Mouse (Mus musculus) cerebellum, postnatal 10 days (tissue): ENCODE results near the gene Actr8.
A peak's percentile ranks its signal among the peaks of the same experiment; 100 is the strongest.

Experiments used
- DNase-seq, 2 experiments: peaks; one replicate each; pipeline ENCODE4 v3.0.0; 2021; ENCODE audit warnings: mixed read lengths in 2 of 2

The Actr8 gene

DNA sequence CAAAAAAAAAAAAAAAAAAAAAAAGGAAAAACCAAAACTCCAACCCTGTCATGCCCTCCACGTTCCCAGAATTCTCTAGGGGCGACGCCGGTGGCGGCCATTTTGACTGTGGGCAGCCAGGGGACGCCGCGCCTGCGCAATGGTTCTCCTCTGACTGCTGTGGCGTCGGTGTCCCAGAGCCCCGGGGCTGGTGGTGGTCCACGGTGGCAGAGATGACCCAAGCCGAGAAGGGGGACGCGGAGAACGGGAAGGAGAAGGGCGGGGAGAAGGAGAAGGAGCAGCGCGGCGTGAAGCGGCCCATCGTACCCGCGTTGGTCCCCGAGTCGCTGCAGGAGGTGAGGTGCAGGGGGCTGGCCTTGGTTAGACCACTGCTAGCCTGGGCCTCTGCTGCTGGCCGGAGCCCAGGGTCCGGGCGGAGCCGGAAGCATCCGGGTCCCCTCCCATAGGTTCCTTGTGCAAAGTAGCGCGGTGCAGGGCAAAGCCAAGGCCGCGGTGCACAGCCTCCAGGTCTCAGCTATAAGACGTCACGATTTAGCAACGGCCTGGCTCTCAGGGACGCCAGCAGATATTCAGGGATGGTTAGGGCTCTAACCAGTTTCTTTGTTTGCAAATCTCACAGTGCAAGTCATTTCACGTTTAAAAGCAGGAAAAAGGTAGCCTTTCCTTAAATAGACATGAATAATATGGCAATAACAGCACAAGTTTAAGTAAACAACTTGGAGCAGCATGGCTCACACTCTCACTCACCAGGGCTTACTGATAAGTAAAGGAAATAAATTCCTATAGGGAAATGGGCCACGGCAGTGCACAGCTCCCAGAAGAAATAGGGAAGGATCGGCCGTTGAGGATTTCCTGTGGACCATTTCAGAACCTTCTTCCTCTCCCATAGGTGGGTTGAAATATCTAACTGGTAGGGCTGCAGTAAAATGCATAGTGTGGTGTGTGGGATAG is at the start of gene Actr8:
Actr8 (plus strand) TSS at position 84 of the 951 bp plus-strand sequence.
- peak; percentile 98 for DNase-seq

DNA sequence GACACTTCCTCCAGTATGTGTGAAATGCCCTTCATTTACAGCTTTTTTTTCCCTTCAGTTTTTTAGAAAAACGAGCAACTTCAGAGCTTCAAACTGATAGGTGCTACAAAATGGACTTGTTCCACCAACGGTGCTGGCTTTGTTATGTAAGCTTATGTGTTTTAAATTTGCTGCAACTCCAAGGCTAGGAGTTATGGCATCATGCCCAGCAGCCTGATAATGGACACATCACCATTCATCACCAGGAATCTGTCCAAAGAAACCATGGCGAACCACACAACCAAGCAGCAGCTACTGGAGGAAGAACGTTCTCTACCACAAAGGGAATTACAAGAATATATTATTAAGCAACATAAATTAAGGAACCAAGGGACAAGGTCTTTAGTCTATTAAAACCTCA is 49.2 kb upstream of the Actr8 start:
- peak in 1 of 2 experiments; percentile 11 for DNase-seq

DNA sequence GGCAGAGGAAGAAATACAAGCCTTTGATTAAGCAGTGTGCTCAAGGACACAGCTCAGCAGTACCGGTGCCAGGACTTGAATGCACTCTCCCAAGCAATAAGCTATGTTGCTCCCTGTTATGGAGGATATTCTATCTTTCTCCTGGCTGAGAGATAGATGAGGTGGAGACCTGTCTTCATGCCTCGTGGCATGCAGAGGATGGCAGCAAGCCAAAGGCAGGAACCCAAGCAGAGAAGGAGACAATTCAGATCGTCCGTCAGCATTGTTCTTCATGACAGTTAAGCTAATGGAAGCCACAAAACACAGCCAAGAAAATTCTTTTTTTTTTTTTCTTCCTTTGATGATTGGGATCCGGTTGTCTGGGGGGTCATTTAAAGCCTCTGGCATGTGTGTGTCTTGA is 42.6 kb upstream of the Actr8 start:
- DNase-seq = peak; percentile 76 to 78

DNA sequence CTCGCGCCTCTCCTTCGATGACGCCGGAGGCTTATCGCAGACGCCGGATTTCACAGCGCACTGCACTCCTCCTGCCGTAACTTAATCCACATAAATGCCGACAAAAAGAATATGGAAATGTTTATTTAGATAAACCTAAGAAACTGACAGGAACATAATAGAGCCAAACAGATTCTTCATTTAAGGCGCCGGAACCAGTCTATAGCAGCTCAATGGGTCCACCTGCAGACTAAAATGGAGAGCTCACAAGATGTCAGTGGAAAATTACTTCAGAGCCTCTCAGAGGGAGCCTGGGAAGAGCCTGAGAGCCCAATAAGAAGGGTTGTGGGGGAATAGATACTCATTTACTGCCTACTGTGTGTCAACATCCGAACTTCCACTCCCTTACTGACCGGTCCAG is 40.7 kb upstream of the Actr8 start:
- peak; percentile 48 to 66 for DNase-seq

DNA sequence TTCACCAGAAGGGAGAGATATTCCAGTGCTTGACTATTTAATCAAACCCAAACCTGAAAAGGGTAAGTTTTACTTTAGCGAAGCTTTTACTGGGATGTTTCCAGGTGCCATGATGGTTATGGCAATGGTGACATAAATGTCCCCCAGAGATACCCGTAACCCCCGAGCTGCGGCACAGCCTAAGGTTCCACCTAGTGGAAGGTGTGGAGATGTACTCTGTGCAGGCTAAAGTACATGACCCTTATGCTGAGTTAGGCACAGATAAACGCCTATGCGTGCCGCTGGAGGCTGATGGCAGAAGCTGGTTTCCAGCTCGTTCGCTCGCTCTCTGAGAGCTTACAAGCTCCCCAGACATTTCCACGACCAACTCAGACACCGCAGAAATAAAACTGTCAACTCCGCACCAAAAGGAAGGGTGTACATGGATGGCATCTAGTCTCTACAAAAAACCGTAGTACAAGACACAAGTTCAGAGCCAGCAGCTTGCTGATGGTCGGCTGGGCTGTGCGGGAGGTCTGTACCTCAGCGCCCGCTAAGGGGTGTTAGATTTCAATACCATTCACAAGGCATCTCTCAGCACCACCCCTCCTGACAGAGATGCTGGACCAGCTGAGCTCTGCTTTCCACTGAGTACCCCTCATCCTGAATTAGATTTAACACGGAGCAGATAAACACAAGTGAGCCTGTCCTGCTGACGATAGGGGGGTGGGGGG is 38.4 kb upstream of the Actr8 start:
- peak; percentile 9 to 20 for DNase-seq

- peak; percentile 14 to 16 for DNase-seq
These were observed 37.8 kb upstream of the Actr8 start for GRCm38 (mm10) chr14:29940313-29940812.

DNA sequence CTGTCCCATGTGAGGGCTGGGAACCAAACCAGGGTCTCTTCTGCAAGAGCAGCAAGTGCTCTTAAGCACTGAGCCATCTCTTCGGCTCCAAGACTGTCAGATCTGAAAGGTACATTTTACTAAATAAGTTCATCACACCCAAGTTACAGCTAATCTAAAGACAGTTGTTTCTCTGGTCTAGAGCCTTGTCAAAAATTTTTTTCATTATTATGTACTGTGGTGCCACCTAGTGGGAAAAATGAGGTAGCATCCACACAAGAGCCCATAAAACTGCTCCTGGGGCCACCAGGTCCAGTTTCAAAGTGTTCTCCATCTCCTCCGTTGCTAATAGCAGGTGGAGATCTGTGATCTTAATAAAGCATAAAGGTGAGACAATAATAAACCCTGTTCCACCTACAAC is 37.3 kb upstream of the Actr8 start:
- peak; percentile 70 to 77 for DNase-seq

- no peak for DNase-seq
These were observed 31.3 kb upstream of the Actr8 start for GRCm38 (mm10) chr14:29946761-29947309.

DNA sequence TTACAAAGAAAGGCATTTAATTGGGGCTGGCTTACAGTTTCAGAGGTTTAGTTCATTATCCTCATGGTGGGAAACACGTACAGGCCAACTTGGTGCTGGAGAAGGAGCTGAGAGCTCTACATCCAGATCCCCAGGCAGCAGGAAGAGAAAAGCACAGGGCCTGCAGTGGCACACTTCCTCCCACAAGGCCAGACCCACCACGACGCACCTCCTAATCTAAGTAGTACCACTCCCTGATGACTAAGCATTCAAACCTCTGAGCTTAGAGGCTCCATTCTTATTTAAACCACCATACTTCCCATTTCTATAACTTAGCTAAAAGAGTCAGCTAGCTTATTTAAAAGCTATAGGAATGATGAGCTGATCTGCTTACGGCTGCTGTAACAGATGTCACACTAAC is 27.3 kb upstream of the Actr8 start:
- no peak for DNase-seq

DNA sequence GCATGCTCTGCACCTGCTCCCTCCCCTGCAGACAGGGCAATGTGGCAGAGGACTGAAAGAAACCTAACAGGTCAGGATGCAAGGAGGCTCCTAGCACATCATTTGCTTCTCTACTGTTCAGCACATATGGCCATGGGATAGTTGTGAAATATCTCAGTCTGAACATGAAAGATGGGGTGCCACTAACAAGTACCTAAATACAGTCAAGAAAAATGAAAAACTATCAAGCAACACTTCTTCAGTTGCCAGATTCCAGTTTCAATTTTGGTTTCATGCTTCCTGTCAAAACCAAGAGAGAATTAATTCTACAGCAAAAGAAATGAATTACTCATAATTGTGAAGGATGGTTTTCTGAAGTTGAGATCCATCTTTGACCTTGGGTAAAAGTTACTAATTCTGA is 20.7 kb upstream of the Actr8 start:
- DNase-seq = no peak

GRCm38 (mm10) chr14:29967611-29968010 is 10.5 kb upstream of the Actr8 start:
- no peak for DNase-seq

DNA sequence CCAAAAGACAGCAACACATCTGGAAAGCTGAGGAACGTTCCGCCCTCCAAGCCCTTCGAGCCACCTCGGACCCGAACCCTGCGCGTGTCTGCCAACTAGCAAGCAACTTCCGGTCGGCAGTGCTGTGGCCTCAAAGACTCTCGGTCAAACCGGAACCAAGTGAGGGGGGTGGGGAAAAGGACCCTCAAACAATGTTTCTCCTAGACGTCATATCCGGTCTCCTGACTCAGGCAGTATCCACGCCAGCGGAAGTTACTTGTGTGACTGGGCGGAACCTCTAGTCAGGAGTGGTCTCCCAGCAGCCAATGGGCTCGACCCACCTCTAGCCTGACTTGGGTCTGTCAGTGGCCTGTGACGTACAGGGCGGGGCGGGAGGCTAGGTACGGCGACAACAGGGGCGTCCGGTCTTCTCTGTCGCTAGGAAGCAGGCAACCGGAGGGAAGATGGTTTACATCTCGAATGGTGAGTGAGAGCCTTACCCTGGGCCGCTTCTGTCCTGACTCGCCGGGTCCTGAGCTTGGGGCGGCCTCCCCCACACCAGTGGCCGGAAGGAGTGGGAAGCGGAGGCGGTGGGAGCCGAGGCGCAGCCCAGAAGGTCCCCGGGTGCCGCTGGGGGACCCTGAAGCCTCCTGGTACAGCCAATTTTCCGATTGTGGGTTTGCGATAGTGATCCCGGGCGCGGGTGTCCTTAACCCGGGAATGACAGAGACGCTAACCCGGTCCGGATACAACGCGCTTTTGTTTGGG is 9.9 kb upstream of the Actr8 start, which contains the start of gene Selenok:
Selenok (plus strand) TSS at position 234 of the 747 bp plus-strand sequence.
- peak; percentile 98 to 99 for DNase-seq

- no peak for DNase-seq
These were observed 6.7 kb upstream of the Actr8 start for GRCm38 (mm10) chr14:29971446-29971845.

DNA sequence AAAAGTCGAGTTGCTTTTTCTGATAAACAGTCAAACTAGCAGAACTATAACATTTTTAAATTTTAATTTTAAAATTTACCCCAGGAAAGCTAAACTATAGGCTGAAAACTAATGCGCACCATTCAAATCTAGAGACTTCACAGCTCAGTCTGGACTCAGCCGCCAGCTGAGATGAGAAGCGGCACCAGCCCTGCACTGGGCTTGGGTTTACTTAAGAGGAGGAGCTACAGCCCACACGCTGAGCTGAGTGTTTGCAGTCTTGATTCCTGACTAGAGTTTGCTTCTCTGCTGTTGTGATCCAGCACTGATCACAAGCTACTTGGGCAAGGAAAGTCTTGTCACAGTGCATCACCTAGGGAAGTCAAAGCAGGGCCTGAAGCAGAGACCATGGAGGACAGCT is 6.1 kb upstream of the Actr8 start:
- DNase-seq = no peak

- DNase-seq = no peak
These were observed 1.2 kb upstream of the Actr8 start for GRCm38 (mm10) chr14:29976927-29977326.

- peak; percentile 42 to 52 for DNase-seq
These were observed 2.5 kb downstream of the Actr8 start for GRCm38 (mm10) chr14:29980447-29981205.

DNA sequence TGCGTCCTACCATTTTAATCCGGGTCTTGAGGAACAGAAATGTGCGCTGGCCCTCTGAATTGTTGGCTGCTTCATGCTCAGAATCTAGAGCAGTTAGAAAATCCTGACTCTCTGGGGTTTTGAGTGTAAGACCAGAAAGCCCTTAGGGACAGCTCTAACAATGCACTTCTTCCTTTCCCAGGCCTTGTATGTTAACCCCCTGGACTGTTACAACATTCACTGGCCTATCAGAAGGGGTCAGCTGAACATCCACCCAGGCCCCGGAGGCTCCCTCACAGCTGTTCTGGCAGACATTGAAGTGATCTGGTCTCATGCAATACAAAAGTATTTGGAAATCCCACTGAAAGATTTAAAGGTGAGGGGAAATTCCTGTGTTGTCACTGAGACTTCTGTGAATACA is 8.0 kb downstream of the Actr8 start:
- DNase-seq = no peak

DNA sequence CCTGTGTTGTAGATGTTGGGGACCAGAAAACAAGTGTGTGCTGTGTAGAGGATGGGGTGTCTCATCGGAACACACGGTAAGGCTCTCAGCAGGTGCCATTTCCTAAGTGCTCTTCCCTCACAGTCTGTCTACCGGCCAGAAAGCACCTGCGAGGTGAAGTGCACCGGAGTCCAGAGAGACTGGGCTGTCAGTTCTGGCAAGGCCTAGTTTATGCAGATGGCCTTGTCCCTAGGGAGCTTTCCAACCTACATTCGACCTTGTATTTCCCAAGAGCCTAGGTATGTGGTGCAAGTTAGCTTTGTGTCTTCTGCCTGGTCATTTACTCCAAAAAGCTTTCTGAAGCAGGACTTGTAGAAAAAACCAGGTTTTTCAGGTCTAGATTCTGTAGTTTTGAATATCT is 9.1 kb downstream of the Actr8 start:
- peak in 1 of 2 experiments; percentile 29 for DNase-seq

GRCm38 (mm10) chr14:29987739-29988138 is 9.6 kb downstream of the Actr8 start:
- DNase-seq = no peak

GRCm38 (mm10) chr14:29988337-29988736 is 10.2 kb downstream of the Actr8 start:
- no peak for DNase-seq

DNA sequence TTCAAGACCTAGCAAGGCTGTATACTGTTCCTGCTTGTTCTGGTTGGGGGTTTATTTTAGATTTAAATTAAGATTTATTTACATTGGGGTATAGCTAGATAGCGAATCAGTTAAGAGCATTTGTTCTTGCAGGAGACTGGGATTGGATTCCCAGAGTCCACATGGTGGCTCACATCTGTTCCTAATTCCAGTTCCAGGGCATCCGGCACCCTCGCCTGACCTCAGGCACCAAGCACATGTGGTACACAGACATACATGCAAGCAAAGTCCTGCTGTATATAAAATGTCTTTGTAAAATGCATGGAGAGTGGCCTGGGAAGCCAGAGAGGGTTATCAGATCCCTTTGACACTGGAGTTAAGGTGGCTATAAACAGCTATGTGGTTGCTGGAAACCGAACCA is 16.8 kb downstream of the Actr8 start:
- no peak for DNase-seq
